Mouse (Mus musculus): Measurements from ENCODE around the gene Olfr114. TPM values are rescaled to one million over a fixed set of nuclear protein-coding genes. Genes with fewer than 3 reads are reported as not detected.

The Olfr114 gene
- polyA plus RNA-seq (2012; rRNA removed) = not detected in 2 replicates

GRCm38 (mm10) chr17:37592643-37593042 is at the start of gene Olfr114:
Gene Olfr114 (minus strand): TSS chr17:37592743.
- TF ChIP-seq POLR2A (IDR thresholded peaks at IDR 0.05; ENCODE audit: control insufficient read depth, extremely low read depth, insufficient read depth, low read length, poor library complexity) = no peak
- TF ChIP-seq CTCF (IDR thresholded peaks at IDR 0.05; ENCODE audit: borderline replicate concordance, control insufficient read depth, extremely low read depth, insufficient read depth, low read length, poor library complexity) = no peak
- H3K4me1 ChIP-seq (replicated peaks; ENCODE audit: control insufficient read depth, insufficient read depth, low read length) = no peaks in the 10 kb centered on the region
- DNase-seq = no peak
- no peaks in the 10 kb centered on the region for H3K27me3 ChIP-seq (ENCODE audit: control insufficient read depth, insufficient read depth, low read length)
- H3K27ac ChIP-seq (ENCODE audit: control insufficient read depth, insufficient read depth, low read length) = no peak within 1 kb of the TSS
- no peak within 1 kb of the TSS for H3K4me3 ChIP-seq (ENCODE audit: control insufficient read depth, insufficient read depth, low read length)
- H3K36me3 ChIP-seq (ENCODE audit: control insufficient read depth, insufficient read depth, low read length) = no peaks in the 10 kb centered on the region

GRCm38 (mm10) chr17:37627009-37627408 is 34.5 kb upstream of the Olfr114 start, which contains the start of the genes Olfr115 and Olfr116:
Gene Olfr115 (minus strand): TSS chr17:37627109.
Gene Olfr116 (minus strand): TSS chr17:37627199.
- H3K4me3 ChIP-seq (ENCODE audit: control insufficient read depth, insufficient read depth, low read length) = no peak within 1 kb of the TSS
- no peak within 1 kb of the TSS for H3K27ac ChIP-seq (ENCODE audit: control insufficient read depth, insufficient read depth, low read length)
- H3K4me1 ChIP-seq (replicated peaks; ENCODE audit: control insufficient read depth, insufficient read depth, low read length) = no peaks in the 10 kb centered on the region
- DNase-seq = no peak
- H3K27me3 ChIP-seq (ENCODE audit: control insufficient read depth, insufficient read depth, low read length) = no peaks in the 10 kb centered on the region
- TF ChIP-seq CTCF (IDR thresholded peaks at IDR 0.05; ENCODE audit: borderline replicate concordance, control insufficient read depth, extremely low read depth, insufficient read depth, low read length, poor library complexity) = no peak
- TF ChIP-seq POLR2A (IDR thresholded peaks at IDR 0.05; ENCODE audit: control insufficient read depth, extremely low read depth, insufficient read depth, low read length, poor library complexity) = no peak
- 87% methylated on average over 2 of the region's 2 CpGs for WGBS
- no peaks in the 10 kb centered on the region for H3K36me3 ChIP-seq (ENCODE audit: control insufficient read depth, insufficient read depth, low read length)

DNA sequence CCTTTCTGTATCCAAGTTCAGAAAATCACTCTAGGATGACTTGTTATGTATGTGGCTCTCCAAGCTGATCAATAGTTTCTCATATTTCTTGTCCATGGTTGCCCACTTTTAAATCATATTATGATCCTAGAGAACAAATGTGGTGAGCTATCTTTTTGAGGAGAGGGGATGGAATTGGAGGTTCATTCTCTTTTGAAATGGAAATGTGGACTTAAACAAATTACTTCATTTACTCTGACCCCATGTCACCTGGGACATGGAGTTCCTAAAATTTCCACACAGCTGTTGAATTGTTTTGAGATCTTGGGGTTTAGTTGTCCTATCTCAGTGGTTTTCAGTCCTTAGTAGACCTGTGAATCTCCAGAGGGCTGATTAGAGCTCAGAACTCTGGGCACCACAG is 15.0 kb downstream of the Olfr114 start, which contains the start of gene Olfr113:
Olfr113 (minus strand) TSS at position 101 of the 400 bp plus-strand sequence.
- no peak within 1 kb of the TSS for H3K4me3 ChIP-seq (ENCODE audit: control insufficient read depth, insufficient read depth, low read length)
- no peak within 1 kb of the TSS for H3K27ac ChIP-seq (ENCODE audit: control insufficient read depth, insufficient read depth, low read length)
- no peaks in the 10 kb centered on the region for H3K36me3 ChIP-seq (ENCODE audit: control insufficient read depth, insufficient read depth, low read length)
- TF ChIP-seq POLR2A (IDR thresholded peaks at IDR 0.05; ENCODE audit: control insufficient read depth, extremely low read depth, insufficient read depth, low read length, poor library complexity) (no peak), CTCF (IDR thresholded peaks at IDR 0.05; ENCODE audit: borderline replicate concordance, control insufficient read depth, extremely low read depth, insufficient read depth, low read length, poor library complexity) (no peak)
- no peaks in the 10 kb centered on the region for H3K27me3 ChIP-seq (ENCODE audit: control insufficient read depth, insufficient read depth, low read length)
- no peaks in the 10 kb centered on the region for H3K4me1 ChIP-seq (replicated peaks; ENCODE audit: control insufficient read depth, insufficient read depth, low read length)
- no peak for DNase-seq

GRCm38 (mm10) chr17:37569351-37569750 is 23.2 kb downstream of the Olfr114 start, which contains the start of gene Olfr112:
Gene Olfr112 (minus strand): TSS chr17:37569451.
- H3K27ac ChIP-seq (ENCODE audit: control insufficient read depth, insufficient read depth, low read length) = no peak within 1 kb of the TSS
- H3K36me3 ChIP-seq (ENCODE audit: control insufficient read depth, insufficient read depth, low read length) = no peaks in the 10 kb centered on the region
- H3K27me3 ChIP-seq (ENCODE audit: control insufficient read depth, insufficient read depth, low read length) = no peaks in the 10 kb centered on the region
- no peaks in the 10 kb centered on the region for H3K4me1 ChIP-seq (replicated peaks; ENCODE audit: control insufficient read depth, insufficient read depth, low read length)
- DNase-seq = no peak
- no peak for TF ChIP-seq POLR2A (IDR thresholded peaks at IDR 0.05; ENCODE audit: control insufficient read depth, extremely low read depth, insufficient read depth, low read length, poor library complexity)
- TF ChIP-seq CTCF (IDR thresholded peaks at IDR 0.05; ENCODE audit: borderline replicate concordance, control insufficient read depth, extremely low read depth, insufficient read depth, low read length, poor library complexity) = no peak
- no peak within 1 kb of the TSS for H3K4me3 ChIP-seq (ENCODE audit: control insufficient read depth, insufficient read depth, low read length)

DNA sequence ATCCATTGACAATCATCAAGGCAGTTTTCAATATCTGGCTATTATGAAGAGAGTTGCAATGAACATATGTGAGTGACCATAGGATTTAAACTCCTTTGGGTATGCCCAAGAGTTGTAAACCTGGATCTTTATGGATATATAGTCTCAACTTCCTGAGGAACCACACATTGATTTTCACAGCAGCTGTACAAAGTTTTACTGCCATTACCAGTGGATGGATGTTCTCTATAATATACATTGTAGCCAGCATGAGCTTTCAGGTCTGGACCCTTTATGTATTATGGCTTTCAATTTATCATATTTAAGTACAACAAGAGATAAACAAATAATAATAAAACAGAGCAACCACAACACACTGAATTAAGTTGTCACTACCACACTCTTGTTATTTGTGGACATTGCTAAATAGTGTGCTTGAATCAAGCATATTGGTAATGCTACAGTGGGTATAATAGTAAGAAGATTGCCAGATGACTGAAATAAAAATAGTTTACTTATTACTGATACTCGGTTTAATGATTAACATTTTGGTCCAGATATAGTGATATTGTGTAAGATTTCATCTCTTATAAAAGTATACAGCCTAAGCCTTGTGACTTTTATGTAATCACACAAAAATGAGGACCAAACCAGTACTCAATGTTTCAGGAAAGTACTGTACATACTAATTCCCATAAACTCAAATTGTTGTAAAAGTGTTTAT is 33.5 kb downstream of the Olfr114 start:
- Histone ChIP-seq H3K36me3 (ENCODE audit: control insufficient read depth, insufficient read depth, low read length) (no peaks in the 10 kb centered on the region), H3K4me3 (ENCODE audit: control insufficient read depth, insufficient read depth, low read length) (no peak overlapping the region), H3K27me3 (ENCODE audit: control insufficient read depth, insufficient read depth, low read length) (no peaks in the 10 kb centered on the region), H3K4me1 (replicated peaks; ENCODE audit: control insufficient read depth, insufficient read depth, low read length) (no peaks in the 10 kb centered on the region), H3K27ac (ENCODE audit: control insufficient read depth, insufficient read depth, low read length) (no peak overlapping the region)
- 54% methylated on average over 1 of the region's 1 CpGs for WGBS
- DNase-seq = no peak
- TF ChIP-seq CTCF (IDR thresholded peaks at IDR 0.05; ENCODE audit: borderline replicate concordance, control insufficient read depth, extremely low read depth, insufficient read depth, low read length, poor library complexity) (no peak), POLR2A (IDR thresholded peaks at IDR 0.05; ENCODE audit: control insufficient read depth, extremely low read depth, insufficient read depth, low read length, poor library complexity) (no peak)

DNA sequence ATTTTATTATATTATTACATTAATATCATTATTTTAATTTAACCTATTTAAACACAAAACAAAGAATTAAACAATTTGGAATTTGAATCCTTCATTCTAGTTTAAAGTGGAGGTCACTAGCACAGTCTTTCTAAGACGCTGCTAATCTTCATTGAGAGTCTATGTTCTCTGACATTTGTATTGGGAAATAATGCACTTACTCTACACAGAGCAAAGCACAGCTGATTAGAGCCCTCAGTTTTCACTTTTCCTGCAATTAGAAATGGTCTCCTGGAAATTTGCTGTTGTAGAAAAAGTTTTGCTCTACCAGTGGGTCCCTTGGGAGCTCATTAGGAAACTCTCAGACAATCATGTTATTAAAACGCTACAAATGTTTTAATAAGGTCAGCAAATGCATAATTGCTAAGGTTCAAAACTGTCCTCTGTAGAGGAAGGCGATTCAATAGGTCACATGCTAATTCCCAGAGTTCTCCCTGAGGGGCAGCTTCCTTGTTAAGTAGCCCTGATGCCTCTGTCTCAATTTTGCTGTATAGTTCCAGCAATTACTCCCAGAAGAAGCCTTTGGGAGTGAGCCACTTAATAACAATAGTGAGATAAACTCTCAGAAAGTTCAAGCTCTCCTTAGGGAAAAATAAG is 48.6 kb downstream of the Olfr114 start:
- no peak for DNase-seq
- Histone ChIP-seq H3K36me3 (ENCODE audit: control insufficient read depth, insufficient read depth, low read length) (no peaks in the 10 kb centered on the region), H3K4me3 (ENCODE audit: control insufficient read depth, insufficient read depth, low read length) (no peak overlapping the region), H3K27ac (ENCODE audit: control insufficient read depth, insufficient read depth, low read length) (no peak overlapping the region), H3K27me3 (ENCODE audit: control insufficient read depth, insufficient read depth, low read length) (no peaks in the 10 kb centered on the region), H3K4me1 (replicated peaks; ENCODE audit: control insufficient read depth, insufficient read depth, low read length) (no peaks in the 10 kb centered on the region)
- WGBS = 77% methylated on average over 3 of the region's 3 CpGs
- TF ChIP-seq POLR2A (IDR thresholded peaks at IDR 0.05; ENCODE audit: control insufficient read depth, extremely low read depth, insufficient read depth, low read length, poor library complexity) (no peak), CTCF (IDR thresholded peaks at IDR 0.05; ENCODE audit: borderline replicate concordance, control insufficient read depth, extremely low read depth, insufficient read depth, low read length, poor library complexity) (no peak)
